Mouse (Mus musculus): Measurements from ENCODE around the gene Gm6482.
"Not testable (repeated sequence)": the region's sequence is repeated elsewhere in the genome, so short reads cannot be mapped to it uniquely, and the experiment has no call there.

Gm6482 gene

GRCm38 (mm10) chr14:41408181-41408580 is at the start of gene Gm6482:
Gene Gm6482 (minus strand): TSS chr14:41408281.
- not testable (repeated sequence) for DNase-seq (ENCODE audit: low spot score in 2 of 2)

GRCm38 (mm10) chr14:41453418-41453817 is 45.3 kb upstream of the Gm6482 start, which contains the start of gene Gm7954:
Gene Gm7954 (minus strand): TSS chr14:41453518.
- not testable (repeated sequence) for DNase-seq (ENCODE audit: low spot score in 2 of 2)

GRCm38 (mm10) chr14:41425393-41426075 is 17.5 kb upstream of the Gm6482 start:
- DNase-seq (ENCODE audit: low spot score in 2 of 2), result peak in 1 of 2 experiments; percentile 10

DNA sequence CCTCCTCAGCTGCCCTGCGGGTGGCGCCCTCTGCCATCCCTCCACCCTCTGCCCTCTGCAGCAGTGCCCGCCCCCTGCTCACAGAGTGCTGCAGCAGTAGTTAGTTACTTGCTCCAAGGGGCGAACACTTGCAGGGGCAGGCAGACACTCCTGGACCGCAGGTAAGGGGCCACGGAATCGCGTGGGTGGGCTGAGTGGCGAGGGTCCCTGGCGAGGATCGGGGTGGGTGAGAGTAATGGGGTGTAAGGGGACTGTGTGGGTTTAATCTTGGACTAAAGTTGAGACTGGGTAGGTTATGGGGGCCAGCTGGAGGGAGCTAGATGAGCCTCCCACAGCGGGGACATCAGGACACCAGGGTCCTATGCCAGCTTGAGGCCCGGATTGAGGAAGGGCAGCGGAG is 16.6 kb upstream of the Gm6482 start:
- not testable (repeated sequence) for DNase-seq (ENCODE audit: low spot score in 2 of 2)

DNA sequence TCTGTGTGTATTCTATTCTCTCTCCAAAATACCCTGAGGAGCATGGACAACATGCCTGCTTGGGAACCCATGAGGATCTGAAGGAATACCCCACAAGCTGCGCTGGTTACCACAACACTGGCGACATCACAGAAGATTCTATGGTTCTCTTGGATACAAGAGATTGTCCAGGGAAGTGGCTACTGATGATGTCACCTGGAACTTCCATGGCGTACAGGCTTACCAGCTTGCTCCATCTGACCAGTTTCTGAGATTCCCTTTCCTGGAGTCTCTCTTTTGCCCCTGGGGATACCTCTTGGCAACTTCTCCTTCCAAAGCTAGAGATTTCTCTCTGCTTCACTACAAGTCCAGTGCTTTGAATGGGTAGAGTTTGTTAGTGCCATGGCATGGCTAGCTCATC is 21.8 kb downstream of the Gm6482 start, which contains the start of gene Gm7945:
TSS of gene Gm7945 (minus strand) at position 101 of the 400 bp plus-strand sequence.
- not testable (repeated sequence) for DNase-seq (ENCODE audit: low spot score in 2 of 2)

Data from frontal cortex, postnatal 36 days (tissue).